Mouse (Mus musculus) spleen, adult 2 months (tissue): ENCODE results near the gene Emp2.

Experiments
- CTCF ChIP-seq: fragments of 200-500 bp; IDR thresholded peaks from 2 replicates; pipeline ENCODE4 v1.5.1; 2011; ENCODE audit warnings: mild to moderate bottlenecking, inconsistent platforms; ENCODE audit not compliant: insufficient read depth, insufficient read length, insufficient replicate concordance; ENCODE audit errors: extremely low read depth
- POLR2A ChIP-seq: fragments of 200-500 bp; IDR thresholded peaks from 2 replicates; pipeline ENCODE4 v1.6.1; 2011; ENCODE audit warnings: low read depth, low read length, inconsistent platforms

GRCm38 (mm10) chr16:10336454-10337421 is 23.0 kb upstream of the Emp2 start:
- TF ChIP-seq CTCF (no peak), POLR2A (no peak)
